Mouse (Mus musculus) myocyte (in vitro differentiated cells): ENCODE data around the gene Itga2b.

Experiments
- MAX ChIP-seq: IDR thresholded peaks from one replicate; pipeline ENCODE4 v1.6.1; 2011; ENCODE audit warnings: low read depth, mild to moderate bottlenecking, control low read depth
- MYOD1 ChIP-seq, 3 experiments: IDR thresholded peaks; one replicate each; pipeline ENCODE4 v1.6.1; 2011; ENCODE audit warnings: control low read depth in 2 of 3, low read depth in 2 of 3, mild to moderate bottlenecking in 2 of 3, moderate library complexity in 1 of 3; ENCODE audit not compliant: insufficient read length in 2 of 3, control insufficient read depth in 1 of 3
- MYOG ChIP-seq, 3 experiments: IDR thresholded peaks; one replicate each; pipeline ENCODE4 v1.6.1; 2011; ENCODE audit warnings: control low read depth in 2 of 3, low read depth in 2 of 3, mild to moderate bottlenecking in 2 of 3; ENCODE audit not compliant: insufficient read length in 2 of 3, control insufficient read depth in 1 of 3, insufficient read depth in 1 of 3
- POLR2A ChIP-seq: IDR thresholded peaks from one replicate; pipeline ENCODE4 v1.6.1; 2011; ENCODE audit warnings: low read depth, mild to moderate bottlenecking, control low read depth, moderate library complexity; ENCODE audit not compliant: insufficient read length
- REST ChIP-seq: IDR thresholded peaks from one replicate; pipeline ENCODE4 v1.6.1; 2011; ENCODE audit warnings: mild to moderate bottlenecking, control low read depth, moderate library complexity; ENCODE audit not compliant: insufficient read depth, insufficient read length
- TCF12 ChIP-seq: IDR thresholded peaks from one replicate; pipeline ENCODE4 v1.6.1; 2011; ENCODE audit warnings: mild to moderate bottlenecking, control low read depth; ENCODE audit not compliant: poor library complexity, insufficient read depth, severe bottlenecking
- USF1 ChIP-seq: IDR thresholded peaks from one replicate; pipeline ENCODE4 v1.6.1; 2011; ENCODE audit warnings: low read depth, mild to moderate bottlenecking, control low read depth, moderate library complexity

GRCm38 (mm10) chr11:102411061-102411460, 58.9 kb downstream of the Itga2b start:
- no peak for TF ChIP-seq POLR2A
- no peak for TF ChIP-seq MAX
- TF ChIP-seq MYOG (IDR thresholded peaks at IDR 0.05; ENCODE audit: control insufficient read depth in 1 of 3, insufficient read depth in 1 of 3, insufficient read length in 2 of 3, low read depth in 2 of 3), result no peak
- TF ChIP-seq MYOD1 (IDR thresholded peaks at IDR 0.05; ENCODE audit: control insufficient read depth in 1 of 3, insufficient read length in 2 of 3, low read depth in 2 of 3), result no peak
- TF ChIP-seq TCF12, result no peak
- TF ChIP-seq USF1, result no peak
- no peak for TF ChIP-seq REST
